Mouse (Mus musculus): ENCODE measurements around the gene Btbd16. TPM values are rescaled to one million over a fixed set of nuclear protein-coding genes. Genes with fewer than 3 reads are reported as not detected.

Btbd16 gene
- total RNA-seq, 2 experiments from 2014 or later = 0.37 to 0.60 TPM

GRCm38 (mm10) chr7:130857973-130858372 is 84.1 kb downstream of the Btbd16 start:
- DNase-seq (ENCODE audit: low spot score in 2 of 2) = no peak

GRCm38 (mm10) chr7:130859926-130860325 is 86.1 kb downstream of the Btbd16 start:
- no peak for DNase-seq (ENCODE audit: low spot score in 2 of 2)

- DNase-seq (ENCODE audit: low spot score in 2 of 2) = no peak
Observed at GRCm38 (mm10) chr7:130860721-130861142, 86.9 kb downstream of the Btbd16 start.

DNA sequence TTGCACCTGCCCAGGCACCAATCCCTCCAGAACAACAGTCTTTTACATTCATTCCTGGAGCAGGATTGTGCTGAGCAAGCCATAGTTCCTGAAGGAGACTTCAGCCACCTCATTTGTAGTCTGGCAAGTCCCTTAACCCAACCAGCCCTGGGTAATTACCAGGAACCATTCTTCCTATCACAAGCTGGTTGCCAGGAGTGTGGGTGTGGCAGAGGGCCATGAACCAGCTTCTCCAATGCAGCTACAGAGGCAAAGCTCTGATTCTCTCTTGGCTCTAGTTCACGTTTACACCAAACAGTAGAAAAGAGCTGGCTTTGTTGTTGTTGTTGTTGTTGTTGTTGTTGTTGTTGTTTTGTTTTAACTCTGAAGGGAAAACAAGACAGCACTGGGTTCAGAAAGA is 88.6 kb downstream of the Btbd16 start:
- DNase-seq (ENCODE audit: low spot score in 2 of 2) = peak in 1 of 2 experiments; percentile 55

DNA sequence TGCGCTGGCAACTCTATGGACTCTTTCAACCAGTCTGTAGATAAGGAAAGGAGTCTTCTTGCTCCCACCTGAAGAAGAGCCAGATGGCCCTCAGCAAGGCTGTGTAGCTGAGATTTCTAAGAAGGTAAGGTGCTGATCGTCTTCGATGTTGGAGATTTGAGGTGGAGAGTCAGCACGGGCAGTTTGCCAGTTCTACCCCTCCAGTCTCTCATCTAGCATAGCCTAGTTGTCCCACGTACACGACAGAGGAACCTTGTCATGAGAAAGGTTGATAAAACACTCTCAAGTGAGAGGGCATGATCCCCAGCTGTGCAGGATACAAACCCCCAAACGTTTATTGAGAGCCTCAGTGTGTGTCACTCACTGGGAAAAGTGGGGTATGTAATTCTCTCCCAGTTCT is 90.8 kb downstream of the Btbd16 start:
- no peak for DNase-seq (ENCODE audit: low spot score in 2 of 2)

DNA sequence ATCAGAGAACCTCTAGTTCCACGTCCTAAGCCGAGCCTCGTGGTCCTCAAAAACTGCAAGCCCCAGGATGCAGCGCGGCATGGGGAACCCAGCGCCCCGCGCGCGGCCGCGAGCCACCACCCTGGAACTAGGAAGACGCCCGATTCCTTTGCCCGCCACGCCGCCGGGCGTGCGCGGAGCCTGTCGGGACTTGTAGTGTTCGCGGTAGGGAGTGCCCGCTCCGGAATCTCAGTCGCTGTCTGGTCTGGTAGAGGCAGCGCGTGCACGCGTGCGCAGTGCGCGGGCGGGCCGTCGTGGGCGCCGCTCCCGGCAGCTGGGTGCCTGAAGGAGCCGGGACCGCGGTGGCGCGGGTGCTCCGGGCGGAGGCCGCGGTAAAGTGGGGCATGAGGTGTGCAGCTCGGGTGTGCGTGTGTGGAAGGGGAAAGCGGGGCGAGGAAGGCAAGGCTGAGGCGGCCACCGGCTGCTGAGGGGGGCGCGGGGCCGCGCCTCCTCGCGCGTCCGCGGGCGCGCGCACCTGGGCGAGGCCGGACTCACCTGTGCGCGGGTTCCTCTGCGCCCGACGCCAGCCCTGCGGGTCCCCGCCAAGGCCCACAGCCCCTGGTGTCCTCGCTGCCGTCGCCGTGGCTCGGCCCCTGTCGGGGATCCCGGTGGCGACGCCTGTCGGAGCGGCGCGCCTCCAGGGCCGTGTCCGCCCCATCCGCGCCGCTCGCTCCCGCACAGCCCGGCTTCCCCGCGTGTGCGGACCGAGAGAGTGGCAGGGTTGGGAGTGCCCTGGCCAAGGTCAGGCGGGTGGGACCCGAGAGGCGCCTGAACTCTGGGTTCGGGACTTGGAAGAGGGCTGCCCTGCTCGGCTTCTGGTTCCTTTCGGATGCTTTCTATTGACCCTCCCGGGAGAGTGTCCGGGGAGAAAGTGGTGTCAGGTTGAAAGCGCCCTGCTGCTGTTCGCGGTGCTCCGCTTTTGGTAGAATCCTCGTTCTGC is 92.0 kb downstream of the Btbd16 start, which contains the start of gene Plekha1:
Plekha1 (plus strand) TSS at position 144 of the 979 bp plus-strand sequence.
- DNase-seq (ENCODE audit: low spot score in 2 of 2) = peak; percentile 98 to 99

DNA sequence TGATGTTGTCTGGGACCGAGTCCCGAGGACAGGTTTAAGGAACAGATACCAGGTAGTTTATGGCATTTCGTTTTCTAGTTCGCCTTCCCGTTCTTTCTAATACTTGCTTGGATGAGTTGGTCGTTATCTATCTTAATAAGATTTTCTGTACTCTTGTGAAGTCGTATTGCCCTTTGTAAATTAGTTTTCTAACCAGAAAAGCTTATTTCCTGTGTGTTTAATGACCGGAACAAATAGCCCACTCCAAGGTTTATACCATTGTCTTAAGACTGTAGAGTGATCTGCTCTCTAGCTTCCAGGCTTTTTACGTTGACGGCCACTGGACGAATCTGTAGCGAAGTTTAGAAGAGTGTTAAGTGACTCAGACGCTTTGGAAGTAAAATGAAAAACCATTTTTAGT is 92.8 kb downstream of the Btbd16 start:
- DNase-seq (ENCODE audit: low spot score in 2 of 2) = no peak

GRCm38 (mm10) chr7:130867256-130867655 is 93.4 kb downstream of the Btbd16 start:
- DNase-seq (ENCODE audit: low spot score in 2 of 2) = no peak

Other genes with a start within 250 kb of the Btbd16 start
- 10 to 100 TPM; 32.6 to 33.3 TPM for gene Nsmce4a, start 201.0 kb upstream of the Btbd16 start, total RNA-seq (2021)
- 10 to 100 TPM; 86.2 to 86.5 TPM for gene Tacc2, start 196.6 kb upstream of the Btbd16 start, total RNA-seq (2021)
- 100 to 1,000 TPM; 103 to 121 TPM for gene Plekha1, start 91.7 kb downstream of the Btbd16 start, total RNA-seq (2021)
- gene Htra1, start 162.0 kb downstream of the Btbd16 start, total RNA-seq (2021) = 100 to 1,000 TPM; 304 to 349 TPM